Mouse (Mus musculus): ENCODE results near the gene Stox2. TPM values are rescaled to one million over a fixed set of nuclear protein-coding genes. Genes with fewer than 3 reads are reported as not detected.

The Stox2 gene
- polyA plus RNA-seq, 1 experiment, result 1.4 TPM

- Histone ChIP-seq H3K4me1 (ENCODE audit: control insufficient read depth, insufficient read depth, insufficient read length, low read length) (peaks cover 12% of the 10 kb centered on the region), H3K27ac (ENCODE audit: insufficient read depth, low read depth, low read length) (no peak overlapping the region), H3K27me3 (ENCODE audit: control insufficient read depth, insufficient read depth, low read length) (peaks cover 33% of the 10 kb centered on the region), H3K36me3 (ENCODE audit: control insufficient read depth, insufficient read depth, low read length) (no peaks in the 10 kb centered on the region), H3K4me3 (ENCODE audit: low read depth, low read length) (no peak overlapping the region)
- WGBS, result 42% methylated on average over 8 of the region's 8 CpGs
- no peak for TF ChIP-seq CTCF (IDR thresholded peaks at IDR 0.05; ENCODE audit: extremely low read depth, insufficient read length, insufficient replicate concordance, low read depth, low read length)
- TF ChIP-seq POLR2A (IDR thresholded peaks at IDR 0.05; ENCODE audit: low read depth, low read length), result no peak
These were observed 37.1 kb downstream of the Stox2 start for GRCm38 (mm10) chr8:47409061-47409460.

- H3K36me3 ChIP-seq (ENCODE audit: control insufficient read depth, insufficient read depth, low read length), result no peaks in the 10 kb centered on the region
- 56% methylated on average over 2 of the region's 2 CpGs for WGBS
These were observed 41.3 kb downstream of the Stox2 start for GRCm38 (mm10) chr8:47404852-47405251.

GRCm38 (mm10) chr8:47392927-47393326 lies 53.2 kb downstream of the Stox2 start:
- Histone ChIP-seq H3K36me3 (ENCODE audit: control insufficient read depth, insufficient read depth, low read length) (no peaks in the 10 kb centered on the region), H3K4me3 (ENCODE audit: low read depth, low read length) (no peak overlapping the region), H3K27me3 (ENCODE audit: control insufficient read depth, insufficient read depth, low read length) (no peaks in the 10 kb centered on the region), H3K27ac (ENCODE audit: insufficient read depth, low read depth, low read length) (no peak overlapping the region), H3K4me1 (ENCODE audit: control insufficient read depth, insufficient read depth, insufficient read length, low read length) (no peaks in the 10 kb centered on the region)
- 42% methylated on average over 7 of the region's 7 CpGs for WGBS
- TF ChIP-seq POLR2A (IDR thresholded peaks at IDR 0.05; ENCODE audit: low read depth, low read length) (no peak), CTCF (IDR thresholded peaks at IDR 0.05; ENCODE audit: extremely low read depth, insufficient read length, insufficient replicate concordance, low read depth, low read length) (no peak)

More at GRCm38 (mm10) chr8:47404852-47405251, 41.3 kb downstream of the Stox2 start:
- Histone ChIP-seq H3K4me3 (ENCODE audit: low read depth, low read length) (no peak overlapping the region), H3K27ac (ENCODE audit: insufficient read depth, low read depth, low read length) (no peak overlapping the region), H3K4me1 (ENCODE audit: control insufficient read depth, insufficient read depth, insufficient read length, low read length) (no peaks in the 10 kb centered on the region), H3K27me3 (ENCODE audit: control insufficient read depth, insufficient read depth, low read length) (peaks cover 6% of the 10 kb centered on the region; the same call in 1 of the 2 replicates)
- TF ChIP-seq CTCF (IDR thresholded peaks at IDR 0.05; ENCODE audit: extremely low read depth, insufficient read length, insufficient replicate concordance, low read depth, low read length), result no peak

GRCm38 (mm10) chr8:47392290-47392689 lies 53.9 kb downstream of the Stox2 start:
- no peaks in the 10 kb centered on the region for H3K36me3 ChIP-seq (ENCODE audit: control insufficient read depth, insufficient read depth, low read length)
- H3K4me3 ChIP-seq (ENCODE audit: low read depth, low read length), result no peak overlapping the region
- no peak overlapping the region for H3K27ac ChIP-seq (ENCODE audit: insufficient read depth, low read depth, low read length)
- H3K27me3 ChIP-seq (ENCODE audit: control insufficient read depth, insufficient read depth, low read length), result no peaks in the 10 kb centered on the region
- WGBS, result 67% methylated on average over 18 of the region's 18 CpGs
- no peaks in the 10 kb centered on the region for H3K4me1 ChIP-seq (ENCODE audit: control insufficient read depth, insufficient read depth, insufficient read length, low read length)
- TF ChIP-seq CTCF (IDR thresholded peaks at IDR 0.05; ENCODE audit: extremely low read depth, insufficient read length, insufficient replicate concordance, low read depth, low read length), result no peak
- TF ChIP-seq POLR2A (IDR thresholded peaks at IDR 0.05; ENCODE audit: low read depth, low read length), result no peak

GRCm38 (mm10) chr8:47391844-47392243 lies 54.3 kb downstream of the Stox2 start:
- Histone ChIP-seq H3K36me3 (ENCODE audit: control insufficient read depth, insufficient read depth, low read length) (no peaks in the 10 kb centered on the region), H3K4me3 (ENCODE audit: low read depth, low read length) (no peak overlapping the region), H3K27ac (ENCODE audit: insufficient read depth, low read depth, low read length) (no peak overlapping the region), H3K27me3 (ENCODE audit: control insufficient read depth, insufficient read depth, low read length) (no peaks in the 10 kb centered on the region), H3K4me1 (ENCODE audit: control insufficient read depth, insufficient read depth, insufficient read length, low read length) (no peaks in the 10 kb centered on the region)
- TF ChIP-seq CTCF (IDR thresholded peaks at IDR 0.05; ENCODE audit: extremely low read depth, insufficient read length, insufficient replicate concordance, low read depth, low read length), result no peak
- no peak for TF ChIP-seq POLR2A (IDR thresholded peaks at IDR 0.05; ENCODE audit: low read depth, low read length)
- WGBS, result 90% methylated on average over 10 of the region's 10 CpGs

DNA sequence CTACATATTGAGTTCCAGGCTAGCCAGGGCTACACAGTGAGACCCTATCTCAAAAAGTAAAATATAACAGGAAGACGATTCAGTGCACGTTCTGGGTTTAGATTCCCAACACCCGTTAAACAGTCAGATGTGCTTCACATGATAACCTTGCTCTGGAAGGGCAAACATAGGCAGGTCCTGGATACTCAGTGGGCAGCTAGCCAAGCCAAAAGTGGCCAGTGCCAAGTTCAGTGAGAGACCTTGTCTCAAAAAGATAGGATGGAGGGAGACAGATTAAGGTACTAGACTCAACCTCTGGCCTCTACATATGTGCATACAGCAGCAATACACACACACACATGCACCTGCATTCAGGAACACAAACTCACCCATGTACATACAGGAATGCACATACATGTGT lies 56.7 kb downstream of the Stox2 start:
- WGBS, result 56% methylated on average over 3 of the region's 3 CpGs
- no peak overlapping the region for H3K27ac ChIP-seq (ENCODE audit: insufficient read depth, low read depth, low read length)
- no peaks in the 10 kb centered on the region for H3K27me3 ChIP-seq (ENCODE audit: control insufficient read depth, insufficient read depth, low read length)
- TF ChIP-seq CTCF (IDR thresholded peaks at IDR 0.05; ENCODE audit: extremely low read depth, insufficient read length, insufficient replicate concordance, low read depth, low read length) (no peak), POLR2A (IDR thresholded peaks at IDR 0.05; ENCODE audit: low read depth, low read length) (no peak)
- H3K36me3 ChIP-seq (ENCODE audit: control insufficient read depth, insufficient read depth, low read length), result no peaks in the 10 kb centered on the region
- no peaks in the 10 kb centered on the region for H3K4me1 ChIP-seq (ENCODE audit: control insufficient read depth, insufficient read depth, insufficient read length, low read length)
- H3K4me3 ChIP-seq (ENCODE audit: low read depth, low read length), result no peak overlapping the region

GRCm38 (mm10) chr8:47388171-47388570 lies 58.0 kb downstream of the Stox2 start:
- no peak for TF ChIP-seq CTCF (IDR thresholded peaks at IDR 0.05; ENCODE audit: extremely low read depth, insufficient read length, insufficient replicate concordance, low read depth, low read length)
- no peak for TF ChIP-seq POLR2A (IDR thresholded peaks at IDR 0.05; ENCODE audit: low read depth, low read length)
- H3K4me1 ChIP-seq (ENCODE audit: control insufficient read depth, insufficient read depth, insufficient read length, low read length), result no peaks in the 10 kb centered on the region
- 72% methylated on average over 12 of the region's 12 CpGs for WGBS
- no peak overlapping the region for H3K4me3 ChIP-seq (ENCODE audit: low read depth, low read length)
- H3K27ac ChIP-seq (ENCODE audit: insufficient read depth, low read depth, low read length), result no peak overlapping the region
- H3K27me3 ChIP-seq (ENCODE audit: control insufficient read depth, insufficient read depth, low read length), result no peaks in the 10 kb centered on the region
- no peaks in the 10 kb centered on the region for H3K36me3 ChIP-seq (ENCODE audit: control insufficient read depth, insufficient read depth, low read length)

DNA sequence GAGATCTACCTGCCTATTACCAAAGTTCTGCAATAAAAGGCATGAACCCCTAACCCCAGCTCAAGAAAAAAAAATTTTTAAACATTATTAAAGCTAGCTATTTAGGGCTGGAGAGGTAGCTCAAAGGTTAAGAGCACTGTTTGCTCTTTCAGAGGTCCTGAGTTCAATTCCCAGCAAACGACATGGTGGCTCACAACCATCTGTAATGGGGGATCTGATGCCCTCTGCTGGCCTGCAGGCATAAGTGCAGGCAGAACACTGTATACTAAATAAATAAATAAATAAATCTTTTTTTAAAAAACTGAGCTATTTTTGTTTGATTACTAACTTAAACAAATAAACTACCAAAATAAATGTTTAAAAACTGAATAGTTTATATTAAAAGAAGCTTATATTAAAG lies 60.4 kb downstream of the Stox2 start:
- no peaks in the 10 kb centered on the region for H3K4me1 ChIP-seq (ENCODE audit: control insufficient read depth, insufficient read depth, insufficient read length, low read length)
- H3K4me3 ChIP-seq (ENCODE audit: low read depth, low read length), result no peak overlapping the region
- TF ChIP-seq CTCF (IDR thresholded peaks at IDR 0.05; ENCODE audit: extremely low read depth, insufficient read length, insufficient replicate concordance, low read depth, low read length), result peak; percentile 31; the same call in 1 of the 2 replicates
- TF ChIP-seq POLR2A (IDR thresholded peaks at IDR 0.05; ENCODE audit: low read depth, low read length), result no peak
- no peaks in the 10 kb centered on the region for H3K36me3 ChIP-seq (ENCODE audit: control insufficient read depth, insufficient read depth, low read length)
- H3K27ac ChIP-seq (ENCODE audit: insufficient read depth, low read depth, low read length), result no peak overlapping the region
- H3K27me3 ChIP-seq (ENCODE audit: control insufficient read depth, insufficient read depth, low read length), result no peaks in the 10 kb centered on the region
- 42% methylated on average over 1 of the region's 1 CpGs for WGBS

Data from small intestine, adult 2 months (tissue).